Mouse (Mus musculus) neural tube, embryonic 11.5 days (tissue): Measurements from ENCODE around the gene Phc3. TPM values are rescaled to one million over a fixed set of nuclear protein-coding genes. Genes with fewer than 3 reads are reported as not detected.

Experiments
- ATAC-seq: fragments of 200-750 bp; cut with Nextera tagmentation; 2 replicates; pipeline ENCODE4 v1.8.0; 2017; ENCODE audit warnings: moderate number of reproducible peaks, mild to moderate bottlenecking, moderate TSS enrichment, moderate library complexity; ENCODE audit not compliant: insufficient read depth, low FRiP score, low TSS enrichment
- DNase-seq: peaks from one replicate; pipeline ENCODE4 v3.0.0-alpha.2; 2015; ENCODE audit warnings: low spot score
- H3K27ac ChIP-seq: fragments of 300-500 bp; sonication (generic); 2 replicates; pipeline ENCODE4 v1.5.1; 2014; ENCODE audit warnings: low read depth, mild to moderate bottlenecking, low read length
- H3K27me3 ChIP-seq: fragments of 300-500 bp; sonication (generic); 2 replicates; pipeline ENCODE4 v1.6.1; 2014; ENCODE audit warnings: mild to moderate bottlenecking, low read length, mixed read lengths; ENCODE audit not compliant: control insufficient read depth, insufficient read depth
- H3K36me3 ChIP-seq: fragments of 300-500 bp; sonication (generic); 2 replicates; pipeline ENCODE4 v1.6.1; 2014; ENCODE audit warnings: mild to moderate bottlenecking, low read length, moderate library complexity, mixed read lengths; ENCODE audit not compliant: control insufficient read depth, insufficient read depth
- H3K4me1 ChIP-seq: fragments of 300-500 bp; sonication (generic); 2 replicates; pipeline ENCODE4 v1.6.1; 2014; ENCODE audit warnings: low read length, mixed read lengths; ENCODE audit not compliant: control insufficient read depth, insufficient read depth
- H3K4me2 ChIP-seq: fragments of 300-500 bp; sonication (generic); 2 replicates; pipeline ENCODE4 v1.6.1; 2014; ENCODE audit warnings: low read depth, mild to moderate bottlenecking, moderate library complexity
- H3K4me3 ChIP-seq: fragments of 300-500 bp; sonication (generic); 2 replicates; pipeline ENCODE4 v1.5.1; 2014; ENCODE audit warnings: low read depth, low read length
- H3K9ac ChIP-seq: fragments of 300-500 bp; sonication (generic); 2 replicates; pipeline ENCODE4 v1.6.1; 2014; ENCODE audit warnings: mild to moderate bottlenecking, low read length
- H3K9me3 ChIP-seq: fragments of 300-500 bp; sonication (generic); 2 replicates; pipeline ENCODE4 v1.6.1; 2016; ENCODE audit warnings: low read length; ENCODE audit not compliant: control insufficient read depth
- WGBS: fragments of 180-500 bp; shearing (Covaris S2); extraction: QIAGEN DNeasy Blood & Tissue Kit; methylation state at CpG from one replicate; pipeline ENCODE4 v1.1.7; 2014; 5-methylcytosine and 5-hydroxymethylcytosine counted together
- polyA plus RNA-seq: library from polyadenylated mRNA; unstranded; fragments of >200 nt; fragmentation: Nextera tagmentation; extraction: Ambion mirVana; gene quantifications from 2 replicates; pipeline ENCODE4 v1.2.1, GENCODE M21; 2014

Gene Phc3
- polyA plus RNA-seq, 1 experiment from 2014 or later: 5.2 TPM

GRCm38 (mm10) chr3:30982924-30983536 lies 13.8 kb upstream of the Phc3 start:
- DNase-seq (no peak), ATAC-seq (no peak)
- Histone ChIP-seq H3K4me3 (no peak overlapping the region), H3K36me3 (no peaks in the 10 kb centered on the region), H3K27me3 (no peaks in the 10 kb centered on the region), H3K4me2 (no peak overlapping the region), H3K27ac (no peak overlapping the region), H3K9me3 (no peaks in the 10 kb centered on the region), H3K9ac (no peak overlapping the region), H3K4me1 (no peaks in the 10 kb centered on the region)
- 36% methylated on average over 8 of the region's 8 CpGs for WGBS

DNA sequence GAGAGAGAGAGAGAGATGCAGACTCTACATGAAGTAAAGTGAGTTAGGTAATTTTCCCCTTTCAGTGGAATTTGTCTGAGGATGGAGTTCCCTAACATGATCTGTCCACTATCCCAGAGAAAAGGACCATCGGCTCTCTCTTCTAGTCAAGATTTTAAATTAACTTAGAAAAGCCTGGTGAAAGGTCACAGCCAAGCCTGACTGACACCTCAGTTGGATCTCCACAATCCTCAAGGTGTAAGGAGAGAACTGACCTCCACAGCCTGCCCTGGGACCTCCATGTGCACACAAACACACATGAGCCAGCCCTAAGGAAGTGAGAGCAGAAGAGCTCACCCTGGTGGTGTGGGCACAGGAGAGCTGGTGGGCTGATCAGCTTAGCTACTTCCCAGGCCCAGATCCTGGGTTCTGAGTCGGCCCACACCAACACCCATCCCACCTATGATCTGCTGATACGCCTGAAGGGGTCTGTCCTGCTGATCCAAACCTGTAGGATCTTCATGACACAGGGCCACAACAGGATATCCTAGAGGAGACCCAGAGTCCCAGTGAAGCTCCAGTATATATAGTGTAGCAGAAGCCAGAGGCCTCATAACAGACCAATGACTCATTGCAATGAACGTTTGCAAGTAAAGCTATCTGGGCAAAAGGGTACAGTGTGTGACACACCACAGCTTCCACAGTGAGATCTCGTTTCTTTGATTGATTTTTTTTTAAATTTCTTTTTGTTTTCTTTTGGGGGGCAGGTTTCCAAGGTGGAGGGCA lies 12.6 kb upstream of the Phc3 start:
- Histone ChIP-seq H3K4me1 (no peaks in the 10 kb centered on the region), H3K27ac (no peak overlapping the region), H3K9ac (no peak overlapping the region), H3K4me2 (no peak overlapping the region), H3K36me3 (no peaks in the 10 kb centered on the region), H3K9me3 (no peaks in the 10 kb centered on the region), H3K27me3 (no peaks in the 10 kb centered on the region), H3K4me3 (no peak overlapping the region)
- no peak for ATAC-seq
- WGBS: 74% methylated on average over 5 of the region's 5 CpGs
- no peak for DNase-seq

DNA sequence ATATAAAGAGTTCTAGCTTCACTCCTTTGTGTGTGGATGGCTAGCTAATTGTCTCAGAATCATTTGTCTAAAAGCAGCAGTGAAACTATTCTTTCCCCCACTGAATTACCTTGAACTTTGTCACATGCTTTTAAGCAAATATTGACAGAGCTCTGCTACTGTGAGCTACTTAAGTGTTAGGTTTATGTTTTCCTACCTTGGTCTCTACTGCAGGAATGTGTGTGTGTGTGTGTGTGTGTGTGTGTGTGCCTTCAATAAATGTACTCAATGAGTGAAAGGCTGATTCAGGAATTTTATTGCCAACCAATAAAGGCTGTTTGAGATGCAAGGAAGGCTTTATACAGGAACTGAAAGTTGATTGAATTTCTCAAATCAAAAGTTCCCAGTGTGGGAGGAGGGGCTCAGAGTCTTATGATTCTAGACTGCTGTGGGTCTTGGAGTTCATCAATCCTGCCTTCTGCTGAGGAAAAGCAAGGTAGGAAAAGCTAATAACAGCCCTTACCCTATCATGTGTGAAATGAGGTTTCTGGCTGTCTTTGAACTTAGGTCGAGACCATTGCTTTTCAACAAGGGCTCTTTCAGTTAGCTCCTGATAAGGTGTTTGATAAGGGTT lies 7.9 kb upstream of the Phc3 start:
- Histone ChIP-seq H3K4me1 (no peaks in the 10 kb centered on the region), H3K9me3 (no peaks in the 10 kb centered on the region), H3K9ac (no peak overlapping the region), H3K27me3 (no peaks in the 10 kb centered on the region), H3K36me3 (no peaks in the 10 kb centered on the region), H3K4me2 (no peak overlapping the region), H3K4me3 (no peak overlapping the region), H3K27ac (no peak overlapping the region)
- no peak for DNase-seq
- whole genome bisulfite sequencing: 75% methylated on average over 1 of the region's 1 CpGs
- ATAC-seq: no peak

- no peaks in the 10 kb centered on the region for H3K27me3 ChIP-seq
- H3K36me3 ChIP-seq: no peaks in the 10 kb centered on the region
- H3K4me1 ChIP-seq: no peaks in the 10 kb centered on the region
- 44% methylated on average over 9 of the region's 9 CpGs for WGBS
- no peaks in the 10 kb centered on the region for H3K9me3 ChIP-seq
- H3K4me3 ChIP-seq: no peak overlapping the region
- ATAC-seq (peak; percentile 55), DNase-seq (peak; percentile 59)
- no peak overlapping the region for H3K4me2 ChIP-seq
- no peak overlapping the region for H3K9ac ChIP-seq
- no peak overlapping the region for H3K27ac ChIP-seq
These were observed 6.0 kb upstream of the Phc3 start for GRCm38 (mm10) chr3:30975102-30975754.

DNA sequence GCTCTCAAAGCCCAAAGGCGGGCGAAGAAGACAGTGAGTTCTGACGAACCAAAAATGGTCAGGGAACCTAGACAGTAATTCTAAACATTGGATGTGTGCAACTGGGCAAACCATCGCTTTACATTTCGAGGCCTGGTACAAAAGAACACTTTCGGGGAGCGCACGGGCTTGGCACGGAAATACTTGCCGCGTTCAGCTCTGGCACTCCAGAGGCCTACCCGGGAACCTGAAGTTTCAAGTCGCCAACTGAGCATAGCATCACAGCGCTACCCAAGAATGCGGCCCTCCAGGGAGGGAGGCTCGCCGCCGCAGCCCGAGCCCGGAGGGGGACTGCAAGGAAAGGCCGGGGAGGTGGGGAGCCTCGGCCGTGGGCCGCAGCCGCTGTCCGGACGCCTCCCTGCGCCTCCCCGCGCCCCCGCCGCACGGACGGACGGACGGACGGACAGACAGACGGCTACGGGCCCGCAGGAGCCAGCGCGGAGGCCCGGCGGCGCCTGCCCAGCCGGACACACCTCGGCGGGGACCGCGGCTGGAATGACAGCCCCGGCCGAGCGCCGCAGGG lies 603 bp downstream of the Phc3 start:
- Histone ChIP-seq H3K27ac (peak overlapping the region; percentile 75), H3K9me3 (no peaks in the 10 kb centered on the region), H3K4me2 (peak overlapping the region; percentile 63), H3K4me3 (peak overlapping the region; percentile 99), H3K4me1 (no peaks in the 10 kb centered on the region; the same call in 1 of the 2 replicates), H3K27me3 (no peaks in the 10 kb centered on the region), H3K9ac (peak overlapping the region; percentile 90), H3K36me3 (no peaks in the 10 kb centered on the region)
- DNase-seq: peak; percentile 68
- peak; percentile 75 for ATAC-seq
- WGBS: under 1% methylated on average over 42 of the region's 54 CpGs

DNA sequence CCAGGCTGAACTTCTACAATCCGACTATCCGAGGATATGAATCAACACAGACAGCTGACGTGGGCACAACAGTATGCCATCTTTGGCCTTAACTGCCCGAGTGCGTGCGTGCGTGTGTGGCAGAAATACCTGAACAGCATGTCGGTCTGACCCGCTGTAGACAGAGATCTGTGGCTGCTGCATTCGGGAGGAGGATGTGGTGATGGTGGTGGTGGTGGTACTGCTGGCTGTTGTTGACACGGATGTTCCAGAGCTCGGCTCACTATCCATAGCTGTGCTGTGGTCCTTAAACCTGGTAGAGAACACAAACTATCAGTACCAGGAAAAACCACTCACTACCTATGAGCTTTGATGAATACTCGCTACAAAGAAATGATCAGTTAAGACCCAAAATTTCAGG lies 3.6 kb downstream of the Phc3 start:
- 95% methylated on average over 13 of the region's 13 CpGs for WGBS
- Histone ChIP-seq H3K36me3 (peaks cover 8% of the 10 kb centered on the region), H3K27me3 (no peaks in the 10 kb centered on the region)

GRCm38 (mm10) chr3:30964216-30964615 lies 5.0 kb downstream of the Phc3 start:
- no peaks in the 10 kb centered on the region; the same call in 1 of the 2 replicates for H3K4me1 ChIP-seq
- 87% methylated on average over 3 of the region's 3 CpGs for WGBS
- H3K27ac ChIP-seq: no peak overlapping the region
- no peak overlapping the region for H3K4me3 ChIP-seq
- no peak for DNase-seq
- no peak for ATAC-seq
- H3K4me2 ChIP-seq: no peak overlapping the region
- peaks cover 11% of the 10 kb centered on the region for H3K36me3 ChIP-seq
- H3K27me3 ChIP-seq: no peaks in the 10 kb centered on the region
- no peak overlapping the region for H3K9ac ChIP-seq
- H3K9me3 ChIP-seq: no peaks in the 10 kb centered on the region

More for the DNA sequence above, 3.6 kb downstream of the Phc3 start:
- Histone ChIP-seq H3K9me3 (no peaks in the 10 kb centered on the region), H3K4me3 (no peak overlapping the region), H3K4me1 (no peaks in the 10 kb centered on the region; the same call in 1 of the 2 replicates), H3K27ac (no peak overlapping the region), H3K4me2 (no peak overlapping the region), H3K9ac (no peak overlapping the region)
- no peak for ATAC-seq
- DNase-seq: no peak

DNA sequence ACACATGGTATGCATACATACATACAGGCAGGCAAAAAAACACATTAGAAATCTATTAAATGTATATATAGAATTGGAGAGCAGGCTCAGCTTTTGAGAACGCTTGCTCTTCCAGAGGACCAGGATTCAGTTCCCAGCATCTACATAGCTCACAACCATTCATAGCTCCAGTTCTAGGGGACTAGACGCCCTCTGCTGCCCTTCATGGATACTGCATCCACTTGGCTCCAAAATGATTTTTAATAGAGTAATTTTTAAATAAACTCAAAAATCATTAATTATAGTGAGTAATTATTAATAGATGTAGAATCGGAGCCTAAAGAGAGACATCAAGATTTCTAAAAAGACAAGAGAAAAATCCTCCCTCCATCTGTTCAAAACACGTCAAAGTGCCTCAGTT lies 6.1 kb downstream of the Phc3 start:
- DNase-seq (no peak), ATAC-seq (no peak)
- H3K4me3 ChIP-seq: no peak overlapping the region
- peaks cover 11% of the 10 kb centered on the region for H3K36me3 ChIP-seq
- H3K4me1 ChIP-seq: no peaks in the 10 kb centered on the region; the same call in 1 of the 2 replicates
- 95% methylated on average over 4 of the region's 4 CpGs for WGBS
- H3K27ac ChIP-seq: no peak overlapping the region
- H3K27me3 ChIP-seq: no peaks in the 10 kb centered on the region
- no peak overlapping the region for H3K4me2 ChIP-seq
- no peak overlapping the region for H3K9ac ChIP-seq
- H3K9me3 ChIP-seq: no peaks in the 10 kb centered on the region
